Mouse (Mus musculus): ENCODE data around the gene Slf2.

GRCm38 (mm10) chr19:44899947-44900773 lies 30.8 kb upstream of the Slf2 start:
- TF ChIP-seq CTCF (IDR thresholded peaks at IDR 0.05; ENCODE audit: low read depth, low read length) (no peak), POLR2AphosphoS5 (IDR thresholded peaks at IDR 0.05; ENCODE audit: insufficient replicate concordance, low read depth, low read length) (no peak), TAL1 (conservative IDR thresholded peaks at IDR 0.05; ENCODE audit: low read depth, low read length) (no peak)
